Mouse (Mus musculus): ENCODE data around the gene Nrxn1.

Gene Nrxn1

DNA sequence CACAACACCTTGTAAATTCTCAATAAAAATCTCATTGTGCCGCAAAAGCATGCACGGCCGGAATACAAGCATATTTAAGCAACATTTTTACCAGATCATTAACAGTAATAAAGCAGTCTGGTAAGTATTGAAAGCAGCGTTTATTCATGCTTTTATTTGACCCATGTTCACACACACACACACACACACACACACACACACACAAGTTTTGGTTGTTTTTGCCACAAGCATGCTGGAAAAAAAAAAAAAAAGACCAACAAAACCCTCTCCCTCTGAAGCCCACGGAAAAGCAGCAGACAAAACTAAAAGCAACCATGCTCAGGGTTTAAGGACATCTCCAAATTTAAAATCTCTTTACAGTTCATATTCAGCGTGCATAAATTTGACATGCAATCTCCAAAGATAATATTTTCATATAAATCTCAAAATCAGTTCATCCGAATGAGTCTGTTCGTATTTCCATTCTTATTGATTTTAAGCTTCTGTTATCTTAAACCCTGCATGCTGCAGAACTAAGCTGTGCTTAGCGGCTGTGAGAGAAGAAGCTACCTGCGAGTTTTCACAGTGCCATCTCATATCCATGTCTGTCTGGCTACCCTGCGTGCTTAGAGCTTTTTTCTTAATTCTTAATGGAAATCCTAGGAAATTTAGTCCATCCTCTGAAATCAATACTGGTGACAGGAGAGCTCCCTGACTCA lies 1005.1 kb downstream of the Nrxn1 start:
- no peak for DNase-seq (ENCODE audit: low spot score)

- peak; percentile 84 for DNase-seq (ENCODE audit: low spot score)
These were observed 1006.0 kb downstream of the Nrxn1 start for GRCm38 (mm10) chr17:90086826-90087225.

- peak; percentile 39 for DNase-seq (ENCODE audit: low spot score)
These were observed 1013.9 kb downstream of the Nrxn1 start for GRCm38 (mm10) chr17:90079003-90079402.

- DNase-seq (ENCODE audit: low spot score), result peak; percentile 27
These were observed 1014.4 kb downstream of the Nrxn1 start for GRCm38 (mm10) chr17:90078488-90078887.

- DNase-seq (ENCODE audit: low spot score), result no peak
These were observed 1030.0 kb downstream of the Nrxn1 start for GRCm38 (mm10) chr17:90062866-90063265.

GRCm38 (mm10) chr17:90060872-90061271 lies 1032.0 kb downstream of the Nrxn1 start:
- peak; percentile 51 for DNase-seq (ENCODE audit: low spot score)

DNA sequence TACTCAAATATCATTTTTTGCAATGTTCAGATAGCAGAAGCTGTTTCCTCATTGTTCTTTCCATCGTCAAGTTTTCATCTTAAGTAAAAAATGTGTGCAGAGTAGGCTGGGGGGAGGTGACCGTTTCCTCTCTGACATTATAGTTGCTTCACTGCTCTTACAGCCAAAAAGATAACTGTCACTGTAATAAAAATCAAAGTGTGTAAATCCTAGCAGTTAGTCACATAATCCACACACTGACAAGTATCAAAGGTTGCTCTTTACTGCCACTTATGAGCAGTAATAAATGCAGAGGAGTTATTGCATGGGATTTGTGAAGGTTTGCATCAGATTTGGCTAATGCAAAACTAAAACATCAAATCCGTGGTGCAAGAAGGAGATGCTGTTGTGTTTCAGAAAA lies 1032.7 kb downstream of the Nrxn1 start:
- no peak for DNase-seq (ENCODE audit: low spot score)

GRCm38 (mm10) chr17:90059320-90060111 lies 1033.4 kb downstream of the Nrxn1 start:
- DNase-seq (ENCODE audit: low spot score), result no peak

GRCm38 (mm10) chr17:90054312-90054711 lies 1038.6 kb downstream of the Nrxn1 start:
- DNase-seq (ENCODE audit: low spot score), result peak; percentile 63

DNA sequence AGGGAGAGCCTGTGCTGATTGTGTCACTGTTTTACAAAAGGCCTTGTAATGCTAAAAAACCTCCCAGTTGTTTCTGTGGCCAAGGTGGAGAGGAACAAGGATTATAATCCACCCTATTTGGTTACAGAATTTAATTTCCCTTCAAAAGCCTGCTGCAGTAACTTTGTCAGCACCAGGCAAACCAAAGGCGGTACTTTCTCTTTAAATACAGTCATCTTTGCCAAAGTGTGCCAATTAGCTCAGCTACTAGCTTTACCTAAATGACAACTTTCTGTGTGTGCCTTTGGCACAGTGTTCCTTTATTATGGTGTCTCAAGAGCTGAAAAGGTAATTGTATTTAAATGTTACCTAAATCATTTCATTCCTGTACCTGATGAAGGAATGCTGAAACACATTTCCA lies 1053.6 kb downstream of the Nrxn1 start:
- no peak for DNase-seq (ENCODE audit: low spot score)

DNA sequence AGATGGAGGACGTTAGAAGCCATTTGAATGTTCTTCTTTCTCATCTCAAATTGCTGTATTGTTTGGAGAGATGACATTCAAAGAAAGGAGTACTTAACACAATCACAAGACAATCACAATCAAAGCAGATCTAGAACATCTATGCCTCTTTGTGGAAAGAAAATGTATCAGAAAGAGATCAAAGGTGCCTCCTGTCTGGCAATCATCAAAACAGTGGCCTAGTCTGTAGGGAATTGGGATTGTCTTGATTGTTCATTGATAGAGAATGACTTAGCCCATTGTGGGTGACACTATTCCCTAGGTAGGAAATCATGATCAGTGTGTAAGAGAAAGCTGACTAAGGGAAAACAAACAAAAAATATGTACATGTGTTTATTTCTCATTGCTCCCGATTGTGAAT lies 1060.5 kb downstream of the Nrxn1 start:
- no peak for DNase-seq (ENCODE audit: low spot score)

DNA sequence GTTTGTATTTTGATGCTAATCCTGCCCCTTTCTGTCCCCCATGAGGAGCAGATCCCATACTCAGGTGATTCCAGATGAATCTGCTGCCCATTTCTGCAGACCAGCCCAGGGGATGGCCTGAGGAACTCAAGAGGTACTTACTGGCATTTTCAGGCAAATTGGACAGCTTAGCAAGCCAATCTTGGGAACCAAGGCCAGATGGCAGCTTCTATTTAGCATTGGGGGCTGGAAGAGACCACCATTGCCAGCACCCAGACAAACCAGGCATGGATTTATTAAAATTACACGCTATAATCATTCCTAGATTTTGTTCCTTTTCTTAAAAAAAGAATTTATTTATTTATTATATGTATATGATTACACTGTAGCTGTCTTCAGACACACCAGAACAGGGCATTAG lies 1076.2 kb downstream of the Nrxn1 start:
- DNase-seq (ENCODE audit: low spot score), result no peak

- DNase-seq (ENCODE audit: low spot score), result no peak
These were observed 1081.1 kb downstream of the Nrxn1 start for GRCm38 (mm10) chr17:90011761-90012160.

- peak; percentile 18 for DNase-seq (ENCODE audit: low spot score)
These were observed 1085.3 kb downstream of the Nrxn1 start for GRCm38 (mm10) chr17:90007438-90008109.

DNA sequence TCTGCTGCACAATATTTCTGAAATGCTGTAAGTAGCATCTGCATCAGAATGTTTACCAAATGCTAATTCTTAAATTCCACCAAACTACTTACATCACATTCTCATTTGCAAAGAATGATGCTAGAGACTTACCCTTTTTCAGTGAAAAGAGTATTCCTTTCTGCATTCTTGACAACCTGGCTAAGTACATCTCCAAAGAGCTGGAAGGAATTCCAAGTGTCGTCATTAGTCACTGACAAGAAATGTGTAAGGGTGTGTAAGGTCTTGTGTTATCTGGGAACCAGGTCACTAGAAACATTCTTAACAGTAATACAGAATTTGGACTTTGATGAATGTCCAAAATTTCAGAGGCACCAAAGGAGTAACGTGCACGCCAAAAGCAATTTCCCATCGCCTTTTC lies 1102.2 kb downstream of the Nrxn1 start:
- DNase-seq (ENCODE audit: low spot score), result no peak
